Mouse (Mus musculus): ENCODE measurements around the gene Xpr1. TPM values are rescaled to one million over a fixed set of nuclear protein-coding genes. Genes with fewer than 3 reads are reported as not detected.
A peak's percentile ranks its signal among the peaks of the same experiment; 100 is the strongest.
"Not testable (repeated sequence)": the region's sequence is repeated elsewhere in the genome, so short reads cannot be mapped to it uniquely, and the experiment has no call there.

The Xpr1 gene
- total RNA-seq, 2 experiments from 2014 or later = 120 to 124 TPM

DNA sequence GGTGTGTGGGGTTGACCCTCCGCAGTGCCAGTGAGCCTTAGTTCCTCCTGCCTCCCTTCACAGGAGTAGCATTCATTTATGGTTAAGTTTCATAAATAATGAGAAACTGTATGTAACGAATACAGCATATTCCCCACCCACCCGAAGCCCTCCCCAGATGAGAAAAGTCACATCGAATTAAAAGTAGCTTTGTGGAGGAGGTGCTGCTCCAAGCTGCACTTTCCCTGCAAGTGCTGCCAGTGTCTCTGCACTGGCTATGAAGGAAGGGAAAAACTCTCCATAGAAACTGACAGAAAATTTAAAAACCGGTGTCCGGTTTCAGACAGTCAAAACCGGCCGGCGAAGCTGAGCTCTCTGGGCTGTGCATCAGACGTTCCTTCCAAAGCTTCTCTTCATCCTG is 136.9 kb downstream of the Xpr1 start:
- intact Hi-C loops (cut with DNase I) = loop anchor here (5.0 kb wide), 2 partner anchors 33 to 253 kb away; no protein-coding TSS in a partner anchor

DNA sequence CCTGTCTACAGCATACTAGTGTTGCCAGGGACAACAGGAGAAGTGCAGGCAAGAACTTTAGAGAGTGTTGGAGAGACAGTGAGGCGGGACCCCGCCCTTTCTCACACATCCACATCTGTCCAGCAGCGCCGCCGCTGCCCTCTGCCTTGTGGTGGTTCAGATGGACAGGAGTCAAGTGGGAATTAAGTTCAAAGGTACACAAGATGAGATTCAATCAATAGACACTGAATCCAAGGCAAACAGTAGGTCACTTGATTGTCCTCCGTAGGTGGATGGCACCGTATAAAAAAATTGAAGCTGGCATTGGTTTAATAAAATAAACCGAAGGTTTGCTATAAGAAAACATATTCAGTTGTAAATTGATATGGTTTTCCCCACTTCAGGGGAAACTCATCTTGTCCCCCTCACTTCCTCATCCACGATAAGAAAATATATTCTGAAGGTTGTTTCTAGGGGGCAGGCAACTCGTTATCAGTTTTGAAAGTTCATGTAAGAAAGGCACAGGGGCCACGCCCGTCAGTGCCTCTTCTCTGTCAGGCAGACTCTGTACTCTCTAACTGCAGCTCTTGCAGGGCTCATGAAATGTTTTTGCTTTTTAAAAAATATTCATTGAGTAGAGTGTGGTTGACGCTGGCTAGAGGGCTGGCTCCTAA is 140.7 kb downstream of the Xpr1 start:
- no peak for DNase-seq (ENCODE audit: extremely low spot score in 1 of 2, low spot score in 2 of 2)
- intact Hi-C loops (cut with DNase I) = no loop called here

More for the DNA sequence above, 136.9 kb downstream of the Xpr1 start:
- no peak for DNase-seq (ENCODE audit: extremely low spot score in 1 of 2, low spot score in 2 of 2)

DNA sequence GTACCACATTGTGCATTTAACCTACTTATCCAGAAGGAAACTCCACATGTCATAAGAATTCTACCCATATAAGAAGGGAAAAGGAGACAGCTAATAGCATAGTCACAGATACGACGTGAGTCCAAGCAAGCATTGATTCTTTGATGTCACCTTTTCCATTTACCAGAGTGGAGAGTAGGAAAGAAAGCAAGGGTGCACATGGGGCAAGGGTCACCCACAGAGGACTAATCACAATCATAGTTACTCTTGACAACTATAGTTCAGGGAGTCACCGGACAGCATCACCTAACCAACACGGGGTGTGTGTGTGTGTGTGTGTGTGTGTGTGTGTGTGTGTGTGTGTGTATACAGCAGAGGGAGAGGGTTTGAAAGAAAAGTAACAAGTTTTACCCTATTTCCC is 141.4 kb downstream of the Xpr1 start:
- DNase-seq (ENCODE audit: extremely low spot score in 1 of 2, low spot score in 2 of 2) = no peak
- intact Hi-C loops (cut with DNase I) = no loop called here

DNA sequence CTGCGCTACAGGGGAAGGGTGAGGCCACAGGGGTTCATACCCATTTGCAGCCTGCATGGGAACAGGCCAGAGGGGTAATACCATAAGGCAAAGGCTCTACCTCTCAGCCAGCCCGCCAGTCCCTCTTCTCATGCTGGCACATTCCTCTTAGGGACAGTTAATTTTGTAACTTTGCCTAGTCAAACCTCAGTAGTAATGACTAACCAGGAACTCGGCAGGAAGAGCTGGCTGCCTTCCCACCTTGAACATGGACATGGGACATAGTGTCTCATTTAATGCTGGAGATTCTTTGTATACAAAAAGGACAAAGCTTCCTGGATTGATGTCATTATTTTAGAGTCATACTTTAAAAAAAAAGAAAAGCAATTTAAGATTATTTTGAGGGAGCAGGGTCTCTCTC is 142.2 kb downstream of the Xpr1 start:
- no peak for DNase-seq (ENCODE audit: extremely low spot score in 1 of 2, low spot score in 2 of 2)

DNA sequence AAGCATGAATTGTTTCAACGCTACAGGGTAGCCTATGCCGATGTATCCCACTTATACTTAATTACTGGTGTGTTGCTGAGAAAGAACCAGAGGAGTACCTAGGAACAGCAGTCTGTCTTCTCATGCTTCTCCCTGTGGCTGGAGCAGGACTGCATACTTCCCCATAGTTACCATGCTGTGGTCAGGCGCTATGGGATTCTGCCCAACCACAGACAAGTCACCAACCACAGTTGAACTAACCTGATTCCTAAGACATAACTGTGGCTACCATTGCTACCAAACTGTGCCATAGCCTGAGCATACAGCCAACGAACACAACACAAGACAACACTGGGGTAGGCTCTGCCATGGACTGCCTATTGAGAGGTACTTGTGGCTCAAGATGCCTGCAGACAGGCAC is 144.3 kb downstream of the Xpr1 start:
- intact Hi-C loops (cut with DNase I) = no loop called here

More for the DNA sequence above, 142.2 kb downstream of the Xpr1 start:
- intact Hi-C loops (cut with DNase I) = no loop called here

DNA sequence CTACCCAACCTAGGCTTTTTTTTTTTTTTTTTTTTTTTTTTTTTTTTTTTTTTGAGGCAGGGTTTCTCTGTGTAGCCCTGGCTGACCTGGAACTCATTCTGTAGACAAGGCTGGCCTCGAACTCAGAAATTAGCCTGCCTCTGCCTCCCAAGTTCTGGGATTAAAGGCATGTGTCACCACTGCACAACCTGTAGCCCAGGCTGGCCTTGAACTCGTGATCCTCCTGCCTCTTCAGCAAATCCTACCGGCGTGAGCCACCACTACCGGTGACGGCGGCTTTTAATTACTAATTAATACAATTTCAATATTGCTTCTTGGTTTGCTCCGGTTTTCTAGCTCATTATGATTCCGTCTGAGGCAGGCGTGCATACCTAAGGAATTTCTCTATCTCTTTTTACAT is 154.7 kb downstream of the Xpr1 start:
- DNase-seq (ENCODE audit: extremely low spot score in 1 of 2, low spot score in 2 of 2); intact Hi-C loops (cut with DNase I): not testable (repeated sequence)

More for the DNA sequence above, 144.3 kb downstream of the Xpr1 start:
- no peak for DNase-seq (ENCODE audit: extremely low spot score in 1 of 2, low spot score in 2 of 2)

DNA sequence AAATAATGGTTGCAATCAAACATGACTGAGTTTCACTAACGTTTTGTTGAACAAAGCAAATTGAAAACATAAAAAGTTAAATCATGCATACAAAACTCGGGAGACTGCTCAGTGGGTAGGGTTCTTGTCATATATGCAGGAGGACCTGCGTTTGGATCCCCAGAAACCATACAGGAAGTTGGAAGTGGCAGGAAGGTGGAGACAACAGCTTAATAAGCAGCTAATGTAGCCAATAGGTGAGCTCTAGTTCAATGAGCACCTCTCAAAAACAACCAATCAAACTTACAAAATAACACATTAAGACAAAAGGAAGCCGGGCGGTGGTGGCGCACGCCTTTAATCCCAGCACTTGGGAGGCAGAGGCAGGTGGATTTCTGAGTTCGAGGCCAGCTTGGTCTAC is 162.9 kb downstream of the Xpr1 start:
- DNase-seq (ENCODE audit: extremely low spot score in 1 of 2, low spot score in 2 of 2) = no peak

DNA sequence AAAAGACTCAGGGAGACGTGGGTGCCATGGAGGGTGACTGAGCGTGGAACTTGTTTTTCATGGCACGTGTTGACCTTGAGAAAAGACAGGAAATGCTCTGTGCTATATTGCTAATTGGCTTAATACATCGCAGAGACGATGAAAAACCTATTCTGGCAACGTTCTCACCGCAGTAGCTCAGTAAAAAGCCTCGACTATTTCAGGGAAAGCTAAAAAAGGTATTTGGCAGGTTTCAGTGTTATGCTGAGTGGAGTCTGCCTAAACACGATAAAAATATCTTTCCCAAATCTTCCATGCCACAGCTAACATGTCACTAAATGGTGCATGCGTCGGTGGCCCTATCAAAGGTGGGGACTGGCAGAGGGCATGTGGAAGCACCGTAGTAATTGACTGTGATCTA is 164.1 kb downstream of the Xpr1 start:
- intact Hi-C loops (cut with DNase I) = no loop called here
- no peak for DNase-seq (ENCODE audit: extremely low spot score in 1 of 2, low spot score in 2 of 2)

More for the DNA sequence above, 162.9 kb downstream of the Xpr1 start:
- intact Hi-C loops (cut with DNase I) = no loop called here

DNA sequence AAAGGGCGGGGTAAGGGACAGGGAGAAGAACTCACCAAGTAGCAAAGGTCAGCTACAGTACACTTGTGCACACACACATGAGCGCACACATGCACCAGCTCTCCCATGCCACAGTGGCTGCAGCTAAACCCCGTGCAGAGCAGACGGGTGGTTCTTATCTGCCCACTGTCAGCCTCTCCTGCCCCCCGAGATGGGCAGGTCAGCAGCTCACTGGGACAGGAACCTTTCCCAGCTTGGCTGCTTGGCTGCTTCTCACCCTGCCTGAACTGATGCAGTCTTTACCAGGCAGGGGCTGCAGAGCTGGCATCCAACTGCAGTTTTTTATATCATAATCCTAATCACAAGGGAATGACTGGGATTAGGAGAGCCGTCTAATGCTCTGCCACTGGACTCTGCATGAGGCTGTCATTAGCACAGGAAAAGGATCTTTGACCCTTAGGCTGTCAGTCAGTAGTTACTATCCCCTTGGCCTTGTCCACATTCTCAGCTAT is 164.5 kb downstream of the Xpr1 start:
- DNase-seq (ENCODE audit: extremely low spot score in 1 of 2, low spot score in 2 of 2) = no peak
- intact Hi-C loops (cut with DNase I) = no loop called here

DNA sequence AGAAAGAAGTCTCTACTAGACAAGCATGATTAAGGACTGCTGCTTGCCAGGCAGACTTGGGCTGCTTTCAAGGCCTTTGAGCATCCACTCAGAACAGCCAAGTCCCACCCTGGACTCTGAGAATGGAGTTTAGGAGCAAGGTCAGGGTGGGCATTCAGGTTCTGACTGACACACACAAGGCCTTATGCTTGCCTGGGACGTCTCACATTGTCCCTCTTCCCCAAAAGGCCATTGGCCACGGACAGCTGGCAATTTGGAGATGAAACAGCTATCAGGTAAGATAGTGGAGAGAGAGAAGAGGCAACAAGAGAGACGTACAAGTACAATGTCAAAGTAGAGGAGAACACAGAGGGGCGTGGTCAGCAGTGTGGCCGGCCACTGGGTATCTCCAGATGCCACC is 165.6 kb downstream of the Xpr1 start:
- intact Hi-C loops (cut with DNase I) = no loop called here
- DNase-seq (ENCODE audit: extremely low spot score in 1 of 2, low spot score in 2 of 2) = no peak

DNA sequence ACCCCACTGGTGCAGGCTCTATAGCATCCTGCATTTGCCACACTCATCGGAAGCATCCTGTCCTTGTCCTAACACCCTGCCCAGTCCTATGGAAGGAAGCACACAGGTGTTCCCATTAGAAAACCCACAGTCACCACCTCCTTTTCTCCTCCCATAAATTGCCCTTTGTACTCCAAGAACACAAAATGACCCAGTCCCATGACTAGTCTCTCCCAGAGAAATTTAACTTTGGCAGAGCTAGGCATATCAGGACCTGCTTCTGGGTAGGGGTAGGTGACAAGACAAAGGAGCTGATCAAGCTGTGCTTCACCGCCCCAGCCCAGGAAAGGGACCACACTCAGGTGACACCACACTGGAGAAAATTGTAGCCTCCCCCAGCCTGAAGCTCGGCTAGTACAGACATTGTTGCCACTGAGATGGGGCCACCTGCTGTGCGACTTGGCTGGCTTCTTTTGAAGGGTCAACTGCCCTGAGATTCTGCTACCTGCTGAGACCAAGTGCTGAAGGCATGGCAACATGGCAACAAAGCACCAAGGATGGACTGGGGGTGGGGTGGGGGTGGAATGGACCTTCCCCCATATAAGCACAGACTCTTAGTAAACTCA is 166.6 kb downstream of the Xpr1 start:
- intact Hi-C loops (cut with DNase I) = no loop called here
- DNase-seq (ENCODE audit: extremely low spot score in 1 of 2, low spot score in 2 of 2) = peak in 1 of 2 experiments; percentile 25

DNA sequence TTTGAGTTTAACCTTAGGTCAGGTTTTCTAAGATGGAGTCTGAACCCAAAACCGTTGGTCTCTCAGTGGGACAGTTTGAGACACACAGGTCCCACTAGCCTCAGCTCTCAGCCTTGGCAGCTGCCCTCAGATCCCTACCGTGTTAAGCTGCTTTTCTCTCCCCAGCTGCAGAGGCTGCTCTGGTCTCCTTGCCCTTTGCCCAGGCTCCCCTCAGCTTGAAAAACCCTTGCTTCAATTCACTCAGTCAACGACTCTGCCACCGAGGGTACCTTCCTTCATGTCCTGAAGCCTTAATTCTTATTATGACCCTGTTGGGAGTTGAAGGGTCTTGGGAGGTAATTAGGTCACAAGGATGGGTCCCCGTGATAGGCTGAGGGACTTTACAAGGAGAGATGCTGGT is 167.3 kb downstream of the Xpr1 start:
- intact Hi-C loops (cut with DNase I) = loop anchor here (5.0 kb wide), 1 partner anchor 32 kb away; no protein-coding TSS in a partner anchor
- DNase-seq (ENCODE audit: extremely low spot score in 1 of 2, low spot score in 2 of 2) = peak in 1 of 2 experiments; percentile 5

DNA sequence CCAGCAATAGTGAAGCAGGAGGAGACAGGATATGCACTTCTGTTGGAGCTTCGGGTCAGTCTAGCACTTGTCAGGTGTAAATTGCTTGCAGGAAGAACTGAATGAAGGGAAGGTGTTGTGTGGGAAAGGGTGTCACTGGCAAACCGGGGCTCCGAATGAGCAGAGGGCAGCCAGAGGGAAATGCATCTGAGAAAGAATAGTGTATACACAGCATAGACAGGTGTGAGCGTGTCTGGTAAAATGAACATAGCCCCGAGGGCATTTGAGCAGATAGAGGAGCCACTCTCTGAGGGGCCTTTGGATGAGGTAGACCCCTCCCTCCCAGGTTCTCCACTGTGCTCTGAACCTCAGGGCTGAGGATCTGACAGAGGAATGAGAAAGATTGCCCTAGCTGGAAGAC is 169.2 kb downstream of the Xpr1 start:
- DNase-seq (ENCODE audit: extremely low spot score in 1 of 2, low spot score in 2 of 2) = peak in 1 of 2 experiments; percentile 8
- intact Hi-C loops (cut with DNase I) = loop anchor here (5.0 kb wide), 1 partner anchor 34 kb away; no protein-coding TSS in a partner anchor

DNA sequence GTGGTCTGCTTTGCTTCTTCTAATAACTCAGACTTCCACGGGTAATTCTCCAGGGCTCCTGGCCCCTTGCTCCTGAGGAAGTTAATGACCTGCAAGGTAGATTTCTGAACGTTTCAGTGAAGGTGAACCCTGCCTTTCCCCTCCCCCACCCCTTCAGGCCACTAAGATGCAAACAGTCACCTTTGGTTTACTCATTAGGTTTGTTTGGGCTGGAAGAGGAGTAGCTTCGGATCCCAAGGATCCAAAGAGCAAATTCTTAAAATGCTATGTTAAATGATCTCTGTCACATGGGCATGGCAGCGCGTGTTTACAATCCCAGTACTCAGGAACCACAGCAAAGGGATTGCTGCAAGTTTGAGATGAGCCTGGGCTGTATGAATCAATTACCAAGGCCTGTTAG is 169.8 kb downstream of the Xpr1 start:
- peak in 1 of 2 experiments; percentile 4 for DNase-seq (ENCODE audit: extremely low spot score in 1 of 2, low spot score in 2 of 2)
- intact Hi-C loops (cut with DNase I) = loop anchor here (5.0 kb wide), 1 partner anchor 35 kb away; no protein-coding TSS in a partner anchor

DNA sequence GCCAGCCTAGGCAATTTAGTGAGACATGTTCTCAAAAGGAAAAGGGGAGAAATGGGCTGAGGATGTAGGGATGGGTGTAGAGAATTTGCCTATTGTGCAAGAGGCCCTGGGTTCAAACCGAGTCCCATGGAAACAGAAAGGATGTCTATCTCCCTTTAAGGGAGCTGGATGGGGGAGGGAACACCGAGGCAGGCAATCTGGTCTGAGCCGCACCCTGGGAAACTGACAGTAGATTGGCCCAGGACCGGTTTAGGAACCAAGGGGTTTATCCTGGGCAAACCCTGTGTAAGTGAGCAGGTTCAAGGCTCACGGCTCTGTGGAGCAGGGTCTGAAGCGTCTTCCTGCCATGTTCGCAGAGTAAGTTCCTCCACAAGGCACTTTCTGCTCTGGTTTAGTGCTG is 171.7 kb downstream of the Xpr1 start:
- intact Hi-C loops (cut with DNase I) = loop anchor here (5.0 kb wide), 1 partner anchor 37 kb away; no protein-coding TSS in a partner anchor
- DNase-seq (ENCODE audit: extremely low spot score in 1 of 2, low spot score in 2 of 2) = peak in 1 of 2 experiments; percentile 12

DNA sequence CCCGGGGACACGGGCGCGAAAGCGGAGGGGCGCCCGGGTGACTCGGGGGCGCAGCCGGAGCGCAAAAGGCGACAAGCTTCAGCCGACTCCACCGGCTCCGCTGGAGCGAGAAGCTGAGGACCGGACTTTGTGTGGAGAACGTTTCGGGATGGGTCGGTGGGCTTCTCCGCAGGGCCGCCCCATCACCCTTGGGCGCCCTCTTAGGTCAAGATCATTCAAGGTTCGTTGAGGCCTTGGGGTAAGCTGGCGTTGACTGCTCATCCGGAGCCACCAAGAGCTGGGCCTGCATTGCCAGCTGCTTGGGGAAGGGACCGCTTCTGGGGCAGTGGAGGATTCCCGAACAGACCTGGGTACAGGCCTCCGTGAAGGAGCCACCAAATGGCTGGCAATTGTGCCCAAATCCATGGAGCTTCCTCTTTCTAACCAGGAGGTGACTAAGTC is 172.4 kb downstream of the Xpr1 start:
- DNase-seq (ENCODE audit: extremely low spot score in 1 of 2, low spot score in 2 of 2) = no peak
- intact Hi-C loops (cut with DNase I) = loop anchor here (5.0 kb wide), 1 partner anchor 38 kb away; no protein-coding TSS in a partner anchor

DNA sequence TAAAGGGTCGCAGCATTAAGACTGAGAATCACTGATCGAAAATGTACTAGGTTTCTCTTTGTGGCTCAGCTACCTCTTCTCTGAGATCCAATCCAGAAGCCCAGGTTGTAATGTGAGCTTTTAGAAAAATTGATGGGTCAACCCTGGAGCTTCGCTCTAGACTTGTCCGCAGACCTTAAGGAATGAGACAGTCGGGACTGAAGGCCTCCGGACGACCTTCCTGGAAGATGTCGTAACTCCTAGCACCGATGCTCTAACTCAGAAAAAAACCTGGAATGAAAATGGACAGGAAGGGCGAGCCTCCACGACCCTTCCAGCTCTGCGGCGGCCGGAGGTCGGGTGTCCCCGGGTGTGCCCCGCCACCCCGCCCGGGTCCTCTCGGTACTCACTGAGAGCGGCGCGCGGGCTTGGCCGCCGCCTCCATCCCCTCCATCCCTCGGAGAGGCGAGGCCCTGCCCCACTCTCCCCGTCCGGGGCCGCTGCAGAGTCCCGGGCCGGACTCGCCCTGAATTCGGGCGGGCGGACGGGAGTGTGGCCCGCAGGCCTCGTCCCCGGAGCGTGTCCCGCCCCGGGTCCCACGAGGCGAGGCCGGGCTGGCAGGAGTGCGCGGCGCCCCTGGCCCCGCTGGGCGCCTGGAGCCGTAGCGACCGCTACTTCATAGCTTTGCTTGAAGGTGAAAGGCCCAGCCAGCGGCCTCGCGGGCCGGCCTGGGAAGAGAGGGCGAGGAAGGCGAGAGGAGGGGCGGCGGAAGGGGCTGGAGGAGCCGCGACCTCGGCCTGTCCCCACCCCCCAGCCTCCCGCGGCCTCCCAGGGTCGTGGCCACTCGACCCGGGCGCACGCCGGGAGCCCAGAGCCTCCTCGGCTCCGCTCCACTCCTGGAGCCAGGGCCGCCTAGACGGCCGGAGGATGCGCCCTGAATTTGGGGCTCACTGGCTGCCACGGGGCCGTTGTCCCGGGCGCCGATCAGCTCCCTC is 173.1 kb downstream of the Xpr1 start, which contains the start of gene BC034090:
Gene BC034090, minus strand, starts transcription at position 648 of the 974 bp plus-strand sequence.
- peak in 1 of 2 experiments; percentile 77 for DNase-seq (ENCODE audit: extremely low spot score in 1 of 2, low spot score in 2 of 2)
- intact Hi-C loops (cut with DNase I) = no loop called here

DNA sequence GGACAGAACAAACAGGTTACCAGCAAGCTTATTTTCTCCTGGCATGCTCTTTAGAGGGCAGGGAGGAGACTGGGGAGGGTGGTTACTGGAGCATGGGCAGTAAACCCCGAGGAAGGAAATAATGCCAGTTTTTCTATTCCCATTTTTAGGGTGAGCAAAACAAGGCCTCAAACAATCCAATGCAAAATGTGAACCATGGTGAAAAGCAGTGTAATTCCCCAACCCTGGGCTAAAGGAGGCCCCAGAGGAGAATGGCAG is 174.8 kb downstream of the Xpr1 start:
- intact Hi-C loops (cut with DNase I) = no loop called here
- no peak for DNase-seq (ENCODE audit: extremely low spot score in 1 of 2, low spot score in 2 of 2)

Measured in left cerebral cortex, postnatal 10 days (tissue).